Mouse (Mus musculus): ENCODE data around the gene Rbm26. TPM values are rescaled to one million over a fixed set of nuclear protein-coding genes. Genes with fewer than 3 reads are reported as not detected.
A peak's percentile ranks its signal among the peaks of the same experiment; 100 is the strongest.

The Rbm26 gene
- polyA plus RNA-seq, 1 experiment from 2014 or later = 18.5 TPM

GRCm38 (mm10) chr14:105178996-105179395, 1.9 kb upstream of the Rbm26 start:
- no peaks in the 10 kb centered on the region for H3K9me3 ChIP-seq (ENCODE audit: control insufficient read depth, low read length)
- H3K4me2 ChIP-seq (ENCODE audit: low read depth, low read length) = no peak overlapping the region
- no peak overlapping the region for H3K4me3 ChIP-seq (ENCODE audit: low read length)
- ATAC-seq = no peak
- peaks cover 12% of the 10 kb centered on the region for H3K4me1 ChIP-seq (ENCODE audit: control insufficient read depth, insufficient read depth, low read length)
- WGBS = 65% methylated on average over 7 of the region's 7 CpGs
- no peaks in the 10 kb centered on the region for H3K36me3 ChIP-seq (ENCODE audit: control insufficient read depth, insufficient read depth, low read length)
- H3K27ac ChIP-seq (ENCODE audit: low read length) = no peak overlapping the region
- no peaks in the 10 kb centered on the region for H3K27me3 ChIP-seq (replicated peaks; ENCODE audit: control insufficient read depth, insufficient read depth, low read length)
- no peak overlapping the region for H3K9ac ChIP-seq (ENCODE audit: low read depth, low read length)

DNA sequence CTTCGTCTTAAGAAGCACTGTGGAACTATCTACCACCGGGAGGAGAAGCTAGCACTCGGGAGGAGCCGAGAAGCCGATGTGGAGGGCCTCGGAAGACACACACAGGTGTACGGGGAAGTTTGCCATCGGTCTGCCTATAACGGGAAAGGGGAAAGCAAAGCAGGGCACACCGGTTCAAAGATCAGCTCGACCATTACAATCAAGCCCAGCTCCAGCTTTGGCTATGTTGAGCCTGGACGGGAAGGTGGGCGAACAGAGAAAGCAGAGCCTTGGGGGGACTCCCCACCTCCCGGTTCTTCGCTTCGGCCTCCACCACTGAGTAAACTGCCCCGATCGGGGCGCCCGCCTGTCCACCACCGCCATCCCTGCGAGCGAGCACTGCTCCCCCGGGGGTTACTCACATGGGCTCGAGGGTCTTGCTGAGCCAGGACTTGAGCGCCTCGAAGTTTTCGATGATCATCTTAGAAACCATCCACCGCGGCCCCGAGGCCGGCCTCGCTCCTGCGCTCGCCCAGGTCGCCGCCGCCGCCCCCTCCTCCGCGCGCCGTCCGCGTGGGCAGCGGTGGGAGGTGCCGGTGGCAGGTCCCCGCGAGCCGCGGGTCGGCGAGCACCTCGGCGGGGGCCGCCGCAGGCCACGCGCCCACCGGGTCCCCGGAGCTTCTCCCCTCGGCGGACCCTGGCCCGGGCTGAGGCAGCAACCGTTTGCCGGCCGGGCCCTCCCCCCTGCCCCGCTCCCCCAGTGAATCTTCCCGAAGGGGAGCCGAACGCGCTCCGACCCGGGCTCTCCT, 552 bp downstream of the Rbm26 start:
- peak; percentile 76 for ATAC-seq
- Histone ChIP-seq H3K27me3 (replicated peaks; ENCODE audit: control insufficient read depth, insufficient read depth, low read length) (no peaks in the 10 kb centered on the region), H3K9me3 (ENCODE audit: control insufficient read depth, low read length) (no peaks in the 10 kb centered on the region), H3K27ac (ENCODE audit: low read length) (peak overlapping the region; percentile 89), H3K9ac (ENCODE audit: low read depth, low read length) (peak overlapping the region; percentile 97), H3K4me2 (ENCODE audit: low read depth, low read length) (peak overlapping the region; percentile 68), H3K36me3 (ENCODE audit: control insufficient read depth, insufficient read depth, low read length) (0 out of 2 replicates have a peak, but pooled peaks cover 3% of the 10 kb centered on the region), H3K4me3 (ENCODE audit: low read length) (peak overlapping the region; percentile 94), H3K4me1 (ENCODE audit: control insufficient read depth, insufficient read depth, low read length) (peaks cover 20% of the 10 kb centered on the region)
- under 1% methylated on average over 59 of the region's 74 CpGs for whole genome bisulfite sequencing

- ATAC-seq = no peak
- WGBS = 65% methylated on average over 1 of the region's 1 CpGs
Measured at GRCm38 (mm10) chr14:105167181-105167580, 9.9 kb downstream of the Rbm26 start.

GRCm38 (mm10) chr14:105164793-105165192, 12.3 kb downstream of the Rbm26 start:
- no peak overlapping the region for H3K27ac ChIP-seq (ENCODE audit: low read length)
- no peaks in the 10 kb centered on the region for H3K36me3 ChIP-seq (ENCODE audit: control insufficient read depth, insufficient read depth, low read length)

More at GRCm38 (mm10) chr14:105167181-105167580, 9.9 kb downstream of the Rbm26 start:
- H3K4me3 ChIP-seq (ENCODE audit: low read length) = no peak overlapping the region
- no peak overlapping the region for H3K9ac ChIP-seq (ENCODE audit: low read depth, low read length)
- H3K27me3 ChIP-seq (replicated peaks; ENCODE audit: control insufficient read depth, insufficient read depth, low read length) = no peaks in the 10 kb centered on the region
- H3K9me3 ChIP-seq (ENCODE audit: control insufficient read depth, low read length) = no peaks in the 10 kb centered on the region
- H3K36me3 ChIP-seq (ENCODE audit: control insufficient read depth, insufficient read depth, low read length) = no peaks in the 10 kb centered on the region
- H3K27ac ChIP-seq (ENCODE audit: low read length) = no peak overlapping the region
- H3K4me2 ChIP-seq (ENCODE audit: low read depth, low read length) = no peak overlapping the region
- H3K4me1 ChIP-seq (ENCODE audit: control insufficient read depth, insufficient read depth, low read length) = peaks cover 3% of the 10 kb centered on the region

GRCm38 (mm10) chr14:105161334-105161733, 15.8 kb downstream of the Rbm26 start:
- 89% methylated on average over 1 of the region's 1 CpGs for WGBS
- no peak for ATAC-seq
- Histone ChIP-seq H3K4me2 (ENCODE audit: low read depth, low read length) (no peak overlapping the region), H3K27ac (ENCODE audit: low read length) (no peak overlapping the region), H3K36me3 (ENCODE audit: control insufficient read depth, insufficient read depth, low read length) (no peaks in the 10 kb centered on the region), H3K4me1 (ENCODE audit: control insufficient read depth, insufficient read depth, low read length) (peaks cover 7% of the 10 kb centered on the region), H3K4me3 (ENCODE audit: low read length) (no peak overlapping the region), H3K9ac (ENCODE audit: low read depth, low read length) (no peak overlapping the region), H3K27me3 (replicated peaks; ENCODE audit: control insufficient read depth, insufficient read depth, low read length) (no peaks in the 10 kb centered on the region), H3K9me3 (ENCODE audit: control insufficient read depth, low read length) (no peaks in the 10 kb centered on the region)

More at GRCm38 (mm10) chr14:105164793-105165192, 12.3 kb downstream of the Rbm26 start:
- H3K4me1 ChIP-seq (ENCODE audit: control insufficient read depth, insufficient read depth, low read length) = peaks cover 7% of the 10 kb centered on the region
- no peak overlapping the region for H3K4me3 ChIP-seq (ENCODE audit: low read length)
- no peak overlapping the region for H3K9ac ChIP-seq (ENCODE audit: low read depth, low read length)
- 56% methylated on average over 4 of the region's 4 CpGs for WGBS
- ATAC-seq = peak; percentile 68
- H3K9me3 ChIP-seq (ENCODE audit: control insufficient read depth, low read length) = no peaks in the 10 kb centered on the region
- no peaks in the 10 kb centered on the region for H3K27me3 ChIP-seq (replicated peaks; ENCODE audit: control insufficient read depth, insufficient read depth, low read length)
- H3K4me2 ChIP-seq (ENCODE audit: low read depth, low read length) = no peak overlapping the region

DNA sequence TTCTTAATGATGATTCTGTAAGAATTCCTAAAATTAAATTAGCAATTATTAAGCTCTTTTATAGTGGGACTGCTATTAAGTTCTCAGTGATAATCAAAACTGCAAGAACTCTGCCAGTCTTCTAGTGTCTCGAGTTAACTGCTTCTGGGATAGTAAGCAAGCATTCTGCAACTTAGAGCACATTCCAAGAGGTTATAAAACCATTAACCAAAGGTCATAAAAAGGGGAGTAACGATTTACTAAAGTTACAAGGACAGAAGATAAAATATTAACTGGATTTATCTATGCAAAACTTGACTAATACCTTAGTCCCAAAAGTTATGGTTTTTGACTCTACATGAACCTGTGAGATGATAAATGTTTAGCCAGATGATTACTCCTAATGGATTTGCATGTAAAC, 18.6 kb downstream of the Rbm26 start:
- no peak overlapping the region for H3K27ac ChIP-seq (ENCODE audit: low read length)
- no peaks in the 10 kb centered on the region for H3K36me3 ChIP-seq (ENCODE audit: control insufficient read depth, insufficient read depth, low read length)
- no peak overlapping the region for H3K9ac ChIP-seq (ENCODE audit: low read depth, low read length)
- no peaks in the 10 kb centered on the region for H3K27me3 ChIP-seq (replicated peaks; ENCODE audit: control insufficient read depth, insufficient read depth, low read length)
- H3K4me3 ChIP-seq (ENCODE audit: low read length) = no peak overlapping the region
- no peak overlapping the region for H3K4me2 ChIP-seq (ENCODE audit: low read depth, low read length)
- H3K4me1 ChIP-seq (ENCODE audit: control insufficient read depth, insufficient read depth, low read length) = peaks cover 7% of the 10 kb centered on the region
- peak; percentile 79 for ATAC-seq
- 8% methylated on average over 2 of the region's 2 CpGs for WGBS
- no peaks in the 10 kb centered on the region for H3K9me3 ChIP-seq (ENCODE audit: control insufficient read depth, low read length)

DNA sequence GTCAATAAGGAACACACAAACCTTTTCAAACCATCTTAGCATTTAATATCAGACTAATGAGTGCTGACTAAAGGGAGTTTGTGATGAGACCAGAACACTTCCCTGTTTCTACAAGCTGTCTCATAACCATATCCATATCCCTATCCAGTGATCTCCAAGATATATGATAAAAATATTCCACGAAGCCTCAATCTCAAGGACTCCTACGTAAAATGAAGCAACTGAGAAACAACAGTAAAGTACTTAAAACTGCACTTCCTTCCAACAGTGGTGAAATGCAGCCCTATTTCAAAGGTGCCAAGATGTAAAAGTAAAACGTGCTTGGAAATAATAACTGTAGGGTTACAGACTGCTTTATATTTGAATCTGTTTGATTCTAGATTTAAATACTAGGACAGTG, 43.1 kb downstream of the Rbm26 start:
- H3K9me3 ChIP-seq (ENCODE audit: control insufficient read depth, low read length) = no peaks in the 10 kb centered on the region

DNA sequence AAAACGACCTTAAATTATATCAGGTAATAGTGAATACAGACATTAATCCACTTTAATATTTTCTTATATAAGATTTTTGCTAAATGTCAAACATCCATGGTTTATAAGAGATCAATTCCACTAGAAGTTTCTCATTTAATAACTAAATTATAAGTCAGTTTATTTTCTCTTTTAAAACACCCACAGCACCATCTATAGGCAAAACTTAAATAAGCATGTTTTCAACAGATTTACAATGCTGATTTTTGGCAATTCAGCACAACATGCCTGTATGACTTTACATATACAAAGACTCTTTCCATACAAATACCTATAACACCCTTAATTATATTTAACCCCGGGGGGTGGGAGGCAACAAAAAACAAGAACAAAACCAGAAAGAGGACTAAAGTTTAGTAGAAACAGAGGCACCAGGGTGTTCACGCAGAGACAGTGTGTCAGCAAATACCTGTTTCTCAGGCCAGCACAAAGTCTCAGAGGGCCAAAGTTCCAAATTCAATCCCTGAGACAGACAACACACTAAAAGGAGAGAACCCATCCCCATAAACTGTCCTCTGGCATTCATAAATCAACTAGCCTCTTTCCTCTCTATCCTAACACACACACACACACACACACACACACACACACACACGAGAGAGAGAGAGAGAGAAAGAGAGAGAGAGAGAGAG, 49.3 kb downstream of the Rbm26 start:
- Histone ChIP-seq H3K9me3 (ENCODE audit: control insufficient read depth, low read length) (no peaks in the 10 kb centered on the region), H3K36me3 (ENCODE audit: control insufficient read depth, insufficient read depth, low read length) (peaks cover 2% of the 10 kb centered on the region; the same call in 1 of the 2 replicates), H3K27ac (ENCODE audit: low read length) (no peak overlapping the region), H3K4me1 (ENCODE audit: control insufficient read depth, insufficient read depth, low read length) (no peaks in the 10 kb centered on the region), H3K4me2 (ENCODE audit: low read depth, low read length) (no peak overlapping the region), H3K4me3 (ENCODE audit: low read length) (no peak overlapping the region), H3K27me3 (replicated peaks; ENCODE audit: control insufficient read depth, insufficient read depth, low read length) (no peaks in the 10 kb centered on the region), H3K9ac (ENCODE audit: low read depth, low read length) (no peak overlapping the region)
- 85% methylated on average over 4 of the region's 4 CpGs for WGBS
- no peak for ATAC-seq

More for the DNA sequence above, 43.1 kb downstream of the Rbm26 start:
- H3K9ac ChIP-seq (ENCODE audit: low read depth, low read length) = no peak overlapping the region
- no peak overlapping the region for H3K4me2 ChIP-seq (ENCODE audit: low read depth, low read length)
- no peak overlapping the region for H3K4me3 ChIP-seq (ENCODE audit: low read length)
- no peak for ATAC-seq
- 0 out of 2 replicates have a peak, but pooled peaks cover 4% of the 10 kb centered on the region for H3K36me3 ChIP-seq (ENCODE audit: control insufficient read depth, insufficient read depth, low read length)
- H3K27ac ChIP-seq (ENCODE audit: low read length) = no peak overlapping the region
- no peaks in the 10 kb centered on the region for H3K4me1 ChIP-seq (ENCODE audit: control insufficient read depth, insufficient read depth, low read length)
- 96% methylated on average over 3 of the region's 3 CpGs for WGBS
- no peaks in the 10 kb centered on the region for H3K27me3 ChIP-seq (replicated peaks; ENCODE audit: control insufficient read depth, insufficient read depth, low read length)

DNA sequence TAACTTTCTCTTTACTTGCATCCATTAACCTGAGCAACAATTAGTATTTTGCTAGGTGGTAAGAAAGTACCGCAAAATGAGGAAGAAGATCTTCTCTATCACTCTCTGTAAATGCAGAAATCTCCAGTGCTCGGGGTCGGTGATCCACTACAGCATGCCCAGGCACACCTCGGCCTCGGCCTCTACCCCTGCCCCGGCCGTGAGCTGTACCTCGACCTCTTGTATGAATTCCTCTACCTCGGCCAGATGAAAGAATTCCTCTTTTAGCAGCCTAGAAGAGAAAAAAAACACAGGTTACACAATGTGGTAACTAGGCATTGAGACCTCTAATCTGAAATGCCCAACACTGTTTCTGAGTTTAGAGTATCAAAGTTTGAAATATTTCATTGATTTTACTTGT, 52.6 kb downstream of the Rbm26 start:
- Histone ChIP-seq H3K4me1 (ENCODE audit: control insufficient read depth, insufficient read depth, low read length) (no peaks in the 10 kb centered on the region), H3K4me2 (ENCODE audit: low read depth, low read length) (no peak overlapping the region), H3K4me3 (ENCODE audit: low read length) (no peak overlapping the region), H3K36me3 (ENCODE audit: control insufficient read depth, insufficient read depth, low read length) (peaks cover 5% of the 10 kb centered on the region; the same call in 1 of the 2 replicates), H3K9ac (ENCODE audit: low read depth, low read length) (no peak overlapping the region), H3K27me3 (replicated peaks; ENCODE audit: control insufficient read depth, insufficient read depth, low read length) (no peaks in the 10 kb centered on the region), H3K27ac (ENCODE audit: low read length) (no peak overlapping the region), H3K9me3 (ENCODE audit: control insufficient read depth, low read length) (no peaks in the 10 kb centered on the region)
- ATAC-seq = no peak
- 89% methylated on average over 9 of the region's 9 CpGs for WGBS
